Mouse (Mus musculus) limb, embryonic 12.5 days (tissue): ENCODE data around the gene Dtnb. TPM values are rescaled to one million over a fixed set of nuclear protein-coding genes. Genes with fewer than 3 reads are reported as not detected.

ENCODE experiments used
- ATAC-seq: fragments of 200-750 bp; cut with Nextera tagmentation; 2 replicates; pipeline ENCODE4 v1.8.0; 2017; ENCODE audit warnings: low read depth, moderate TSS enrichment; ENCODE audit not compliant: insufficient number of reproducible peaks, insufficient read depth, low FRiP score, low TSS enrichment
- H3K27ac ChIP-seq: fragments of 300-500 bp; sonication (generic); 2 replicates; pipeline ENCODE4 v1.5.1; 2016; ENCODE audit warnings: mild to moderate bottlenecking, moderate library complexity
- H3K27me3 ChIP-seq: fragments of 300-500 bp; sonication (generic); 2 replicates; pipeline ENCODE4 v1.6.1; 2016; ENCODE audit warnings: mild to moderate bottlenecking, moderate library complexity
- H3K36me3 ChIP-seq: fragments of 300-500 bp; sonication (generic); 2 replicates; pipeline ENCODE4 v1.6.1; 2016; ENCODE audit warnings: mild to moderate bottlenecking, moderate library complexity
- H3K4me1 ChIP-seq: fragments of 300-500 bp; sonication (generic); replicated peaks from 2 replicates; pipeline ENCODE4 v1.6.1; 2016
- H3K4me2 ChIP-seq: fragments of 300-500 bp; sonication (generic); 2 replicates; pipeline ENCODE4 v1.6.1; 2016; ENCODE audit warnings: mild to moderate bottlenecking, moderate library complexity
- H3K4me3 ChIP-seq: fragments of 300-500 bp; sonication (generic); replicated peaks from 2 replicates; pipeline ENCODE4 v1.5.1; 2016; ENCODE audit warnings: mild to moderate bottlenecking
- H3K9ac ChIP-seq: fragments of 300-500 bp; sonication (generic); replicated peaks from 2 replicates; pipeline ENCODE4 v1.6.1; 2016; ENCODE audit warnings: mild to moderate bottlenecking, moderate library complexity
- H3K9me3 ChIP-seq: fragments of 300-500 bp; sonication (generic); 2 replicates; pipeline ENCODE4 v1.6.1; 2016; ENCODE audit warnings: mild to moderate bottlenecking, moderate library complexity
- WGBS: fragments of 180-500 bp; shearing (Covaris S2); methylation state at CpG from one replicate; pipeline ENCODE4 v1.1.7; 2016; 5-methylcytosine and 5-hydroxymethylcytosine counted together
- microRNA-seq: library from miRNA; unstranded; fragments of <30 nt; microRNA quantifications from one replicate; pipeline ENCODE4, GENCODE M21; 2017
- polyA plus RNA-seq: library from polyadenylated mRNA; unstranded; fragments of >200 nt; fragmentation: Nextera tagmentation; extraction: Ambion mirVana; gene quantifications from 2 replicates; pipeline ENCODE4 v1.2.1, GENCODE M21; 2016

Gene Dtnb
- polyA plus RNA-seq, 1 experiment from 2014 or later: 47.6 TPM

- Histone ChIP-seq H3K27ac (no peak overlapping the region), H3K9me3 (no peaks in the 10 kb centered on the region), H3K9ac (no peak overlapping the region), H3K36me3 (no peaks in the 10 kb centered on the region; the same call in 1 of the 2 replicates), H3K4me1 (peaks cover 32% of the 10 kb centered on the region), H3K27me3 (no peaks in the 10 kb centered on the region), H3K4me3 (no peak overlapping the region), H3K4me2 (no peak overlapping the region)
- peak; percentile 48 for ATAC-seq
- WGBS: 36% methylated on average over 12 of the region's 12 CpGs
Observed at GRCm38 (mm10) chr12:3825714-3826080, 253.5 kb downstream of the Dtnb start.

GRCm38 (mm10) chr12:3827771-3828170 lies 255.6 kb downstream of the Dtnb start:
- no peaks in the 10 kb centered on the region; the same call in 1 of the 2 replicates for H3K36me3 ChIP-seq
- no peak for ATAC-seq
- peaks cover 41% of the 10 kb centered on the region for H3K4me1 ChIP-seq
- H3K27me3 ChIP-seq: no peaks in the 10 kb centered on the region
- H3K4me2 ChIP-seq: no peak overlapping the region
- H3K9me3 ChIP-seq: no peaks in the 10 kb centered on the region
- H3K9ac ChIP-seq: no peak overlapping the region
- 89% methylated on average over 5 of the region's 5 CpGs for WGBS
- no peak overlapping the region for H3K4me3 ChIP-seq
- H3K27ac ChIP-seq: no peak overlapping the region

Small RNAs within 50 kb of the gene (microRNA-seq; reads per million reads assigned to microRNA genes)
- not detected for gene Gm26050

Other genes starting within 250 kb of the Dtnb start
- 19.3 and 21.6 TPM in 2 replicates for gene Kif3c, start 207.2 kb upstream of the Dtnb start, polyA plus RNA-seq
- 19.4 and 20.6 TPM in 2 replicates for gene Asxl2, start 145.5 kb upstream of the Dtnb start, polyA plus RNA-seq
- 260 and 282 TPM in 2 replicates for gene Dnmt3a, start 233.6 kb downstream of the Dtnb start, polyA plus RNA-seq